Mouse (Mus musculus) layer of hippocampus, adult 11-12 months (tissue): ENCODE data around the gene Hsd17b1.

Experiments used
- DNase-seq: peaks from one replicate; pipeline ENCODE4 v3.0.0; 2022; ENCODE audit warnings: low spot score

Gene Hsd17b1

DNA sequence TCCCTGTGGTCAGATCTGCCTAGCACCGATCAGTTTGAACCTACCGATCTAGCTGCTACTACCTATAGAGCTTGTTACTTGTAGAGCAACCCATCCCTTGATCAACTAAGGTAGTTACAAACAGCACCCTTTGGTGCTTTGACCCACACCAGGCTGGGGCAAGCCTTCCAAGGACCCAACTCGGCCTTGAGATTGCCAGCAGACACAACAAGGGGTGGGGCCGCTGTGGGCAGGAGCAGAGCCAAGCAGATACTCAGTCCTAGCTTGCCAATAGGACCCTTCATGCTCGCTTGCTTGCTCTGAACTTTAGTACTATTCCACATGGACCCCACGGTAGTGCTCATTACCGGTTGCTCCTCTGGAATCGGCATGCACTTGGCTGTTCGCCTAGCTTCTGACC, at the start of gene Hsd17b1:
TSS of gene Hsd17b1 (plus strand) at position 291 of the 400 bp plus-strand sequence.
- DNase-seq = no peak

DNA sequence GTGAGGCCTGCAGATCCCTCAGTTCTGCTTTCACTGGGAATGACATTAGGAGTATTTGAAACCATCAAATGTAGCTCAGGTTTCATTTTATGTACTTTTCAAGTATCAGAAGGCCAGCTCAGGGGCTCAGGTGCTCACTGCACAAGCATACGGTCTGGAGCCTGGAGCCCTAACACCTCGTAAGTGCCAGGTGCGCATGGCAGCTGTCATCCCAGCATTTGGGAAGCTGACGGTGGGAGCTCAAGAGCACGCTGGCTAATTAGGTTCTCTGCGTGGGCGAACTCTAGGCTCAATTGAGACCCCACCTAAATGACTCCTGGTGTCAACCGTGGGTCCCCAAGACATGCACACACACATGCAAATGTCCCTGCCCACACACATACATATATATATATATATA, 48.9 kb upstream of the Hsd17b1 start:
- DNase-seq = no peak

DNA sequence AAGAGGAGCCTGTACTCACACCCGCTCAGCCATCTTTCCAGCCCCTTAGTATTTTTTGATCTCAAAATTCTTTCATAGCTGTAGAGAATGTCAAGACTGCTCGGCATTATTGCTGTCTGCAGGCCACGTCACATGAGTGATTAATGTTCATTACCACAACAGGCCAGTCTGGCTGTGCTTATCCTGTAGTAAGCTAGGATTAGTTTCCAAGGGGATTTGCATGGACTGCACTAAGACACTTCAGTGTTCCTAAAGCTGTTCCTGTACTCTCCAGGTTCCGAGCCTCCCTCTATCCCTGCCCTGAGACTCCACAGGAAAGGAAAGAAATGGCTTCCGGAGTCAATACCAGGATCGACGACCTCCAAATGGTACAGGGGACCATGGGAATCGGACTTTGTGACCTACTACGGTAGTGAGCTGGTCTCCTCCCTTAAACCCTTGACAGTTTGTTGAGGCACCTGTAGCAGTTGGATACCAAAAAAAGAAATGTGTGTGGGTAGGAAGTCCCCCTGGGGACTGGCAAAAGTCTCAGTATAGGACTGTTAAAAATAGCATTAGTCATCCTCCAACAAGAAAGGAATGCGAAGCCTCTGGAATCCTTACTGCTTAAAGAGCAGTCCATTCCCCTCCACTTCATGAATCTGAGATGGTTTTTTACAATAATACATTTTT, 47.9 kb upstream of the Hsd17b1 start:
- DNase-seq = no peak

DNA sequence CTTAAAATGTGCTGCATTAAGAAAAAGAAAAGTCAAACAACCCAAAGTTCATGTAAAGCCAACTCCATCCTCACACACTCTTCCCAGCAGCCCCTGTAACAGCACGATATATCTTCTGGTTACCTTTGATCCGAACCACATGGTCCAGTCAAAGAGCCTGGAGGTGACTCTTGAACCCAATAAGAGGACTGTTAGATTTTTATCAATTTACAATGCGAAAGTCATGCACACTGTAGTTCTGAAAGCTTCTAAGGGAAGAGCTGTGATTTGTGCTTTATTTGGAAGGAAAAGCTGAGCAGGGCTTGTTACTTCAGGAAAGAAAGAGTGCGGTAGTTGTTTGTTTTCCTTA, 47.4 kb upstream of the Hsd17b1 start:
- no peak for DNase-seq

DNA sequence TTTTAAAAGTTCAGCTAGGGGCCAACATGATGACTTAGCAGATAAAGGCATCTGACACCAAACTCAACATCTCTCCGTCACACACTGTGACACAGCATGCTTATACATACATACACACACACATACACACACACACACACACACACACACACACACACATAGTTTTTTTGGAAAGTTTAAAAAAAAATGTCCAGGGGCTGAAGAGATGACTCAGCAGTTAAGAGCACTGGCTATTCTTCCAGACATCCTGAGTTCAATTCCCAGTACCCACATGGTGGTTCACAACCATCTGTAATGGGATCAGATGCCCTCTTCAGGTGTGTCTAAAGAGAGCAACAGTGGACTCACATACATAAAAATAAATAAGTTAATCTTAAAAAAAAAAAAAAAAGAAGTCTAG, 46.7 kb upstream of the Hsd17b1 start:
- DNase-seq = no peak

DNA sequence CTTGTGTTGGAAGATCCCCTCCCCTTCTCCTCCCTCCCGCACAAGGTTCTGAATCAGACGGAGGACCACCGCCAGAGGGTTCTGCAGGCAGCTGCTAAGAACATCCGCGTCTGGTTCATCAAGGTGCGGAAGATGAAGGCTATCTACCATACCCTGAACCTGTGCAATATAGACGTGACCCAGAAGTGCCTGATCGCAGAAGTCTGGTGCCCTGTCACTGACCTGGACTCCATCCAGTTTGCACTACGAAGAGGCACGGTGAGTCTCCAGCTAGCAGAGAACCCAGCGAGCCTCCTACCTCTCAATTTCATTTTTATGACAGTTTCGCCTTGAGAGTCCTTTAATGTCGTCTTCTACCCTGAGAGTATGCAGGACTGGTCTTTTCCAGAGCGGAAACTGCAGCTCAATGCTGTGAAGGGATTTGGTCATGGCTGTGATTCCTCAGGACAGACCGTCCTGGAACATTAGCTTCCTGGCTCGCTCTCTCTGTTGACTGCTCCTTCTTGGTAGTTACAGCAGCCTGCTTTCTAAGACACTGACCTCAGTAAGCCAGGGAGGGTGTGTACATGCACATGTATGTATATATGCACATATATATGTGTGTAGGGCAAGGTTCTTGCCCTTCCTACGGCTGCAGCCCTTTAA, 44.2 kb upstream of the Hsd17b1 start:
- no peak for DNase-seq

DNA sequence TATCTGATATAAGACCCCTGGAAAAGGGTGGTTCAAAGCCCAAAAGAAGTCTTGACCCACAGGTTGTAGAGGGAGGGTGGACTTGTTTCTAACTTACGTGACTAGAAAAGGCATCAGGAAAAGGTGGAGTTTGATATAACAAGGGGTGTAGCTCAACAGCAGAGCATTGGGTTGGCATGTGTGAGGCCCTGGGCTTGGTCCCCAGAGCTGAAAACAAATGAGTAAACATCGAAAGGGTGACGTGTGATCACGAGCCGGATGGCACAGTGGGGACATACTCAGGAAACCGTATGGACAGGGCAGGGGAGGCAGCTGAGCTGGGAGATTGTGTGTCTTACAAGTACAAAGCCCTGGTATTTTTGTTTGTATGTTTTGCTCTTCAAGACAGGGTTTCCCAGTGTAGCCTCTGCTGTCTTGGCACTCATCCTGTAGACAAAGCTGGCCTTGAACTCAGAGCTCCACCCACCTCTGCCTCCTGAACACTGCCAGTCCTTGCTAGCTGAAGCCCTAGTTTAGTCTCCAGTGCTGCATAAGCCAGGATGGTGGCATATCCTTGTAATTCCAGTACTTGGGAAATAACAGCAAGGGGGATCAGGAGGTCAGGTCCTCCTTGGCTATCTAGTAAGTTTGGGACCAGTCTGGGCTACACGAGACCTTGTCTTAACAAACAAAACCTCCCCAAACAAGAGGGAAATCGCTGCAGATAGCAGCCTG, 43.4 kb upstream of the Hsd17b1 start:
- no peak for DNase-seq

DNA sequence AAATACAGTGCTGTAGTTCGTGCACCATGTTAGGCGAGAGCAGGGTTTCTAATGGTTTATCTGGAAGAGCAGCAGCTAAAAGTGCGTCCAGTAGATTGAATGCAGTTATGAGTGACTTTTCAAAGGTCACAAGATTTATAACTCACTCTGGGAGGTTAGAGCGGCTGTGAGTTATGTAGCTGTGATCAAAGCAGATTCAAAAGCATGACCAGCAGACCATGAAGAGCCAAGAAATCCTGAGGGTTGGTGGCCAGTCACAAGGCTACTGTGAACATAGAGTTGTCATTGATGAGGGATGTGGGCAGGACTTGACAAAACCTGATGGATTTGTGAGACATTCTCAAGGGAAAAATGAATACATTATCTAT, 42.9 kb upstream of the Hsd17b1 start:
- no peak for DNase-seq

DNA sequence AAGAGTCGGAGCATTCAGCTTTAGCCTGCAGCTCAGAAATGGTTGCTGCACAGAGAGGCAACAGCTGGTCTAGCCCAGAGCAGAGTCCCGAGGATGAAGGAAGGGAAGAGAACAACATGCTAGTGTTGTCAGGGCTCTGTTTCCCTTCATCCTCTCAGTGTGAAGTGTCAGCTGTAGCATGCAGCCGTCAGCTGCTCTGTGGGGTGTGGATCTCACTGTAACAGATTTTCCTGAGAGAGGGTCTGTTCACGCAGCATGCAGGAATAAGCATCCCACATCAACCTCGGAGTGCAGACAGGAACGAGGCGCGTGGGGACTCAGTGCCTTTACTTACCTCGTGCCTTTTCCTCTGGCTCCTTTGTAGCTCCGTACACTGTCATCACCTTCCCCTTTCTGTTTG, 40.4 kb upstream of the Hsd17b1 start:
- DNase-seq = no peak

DNA sequence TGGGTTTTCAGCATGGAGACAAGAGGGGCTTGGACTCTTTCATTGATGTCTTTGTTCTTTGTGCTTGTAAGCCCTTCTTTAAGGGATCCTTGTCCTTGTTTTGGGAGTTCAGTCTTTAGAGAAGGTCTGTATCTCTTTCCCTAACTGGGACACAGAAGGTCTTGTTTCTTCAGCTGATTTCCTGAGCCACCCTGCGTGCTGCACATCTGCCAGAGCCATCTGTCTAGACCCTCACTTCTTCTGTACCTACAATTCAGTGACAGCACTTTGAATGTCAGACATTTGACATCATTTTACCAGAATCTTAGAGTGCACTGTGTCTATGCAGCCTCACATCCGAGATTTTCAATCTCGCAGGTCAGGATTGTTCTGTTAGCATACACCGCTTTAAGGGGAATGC, 32.4 kb upstream of the Hsd17b1 start:
- no peak for DNase-seq

DNA sequence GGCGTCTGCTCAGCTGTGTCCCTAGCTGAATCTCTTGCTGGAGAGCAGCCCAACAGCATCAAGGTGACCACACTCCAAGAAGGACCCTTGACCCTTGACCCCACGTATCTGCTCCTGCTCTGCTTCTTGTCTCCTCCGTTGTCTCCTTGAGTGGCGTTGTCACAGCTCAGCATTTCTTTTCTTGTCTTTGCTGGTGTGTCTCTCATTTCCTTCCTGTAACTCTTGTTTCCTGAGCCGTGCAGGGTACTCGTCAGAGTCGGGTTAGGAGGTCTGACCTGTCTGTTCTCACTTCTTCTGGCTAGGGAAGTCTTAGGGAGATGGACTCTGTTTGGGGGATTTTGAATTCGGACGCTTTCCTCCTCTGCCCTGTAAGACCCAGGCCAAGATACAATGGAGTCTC, 31.8 kb upstream of the Hsd17b1 start:
- DNase-seq = no peak

DNA sequence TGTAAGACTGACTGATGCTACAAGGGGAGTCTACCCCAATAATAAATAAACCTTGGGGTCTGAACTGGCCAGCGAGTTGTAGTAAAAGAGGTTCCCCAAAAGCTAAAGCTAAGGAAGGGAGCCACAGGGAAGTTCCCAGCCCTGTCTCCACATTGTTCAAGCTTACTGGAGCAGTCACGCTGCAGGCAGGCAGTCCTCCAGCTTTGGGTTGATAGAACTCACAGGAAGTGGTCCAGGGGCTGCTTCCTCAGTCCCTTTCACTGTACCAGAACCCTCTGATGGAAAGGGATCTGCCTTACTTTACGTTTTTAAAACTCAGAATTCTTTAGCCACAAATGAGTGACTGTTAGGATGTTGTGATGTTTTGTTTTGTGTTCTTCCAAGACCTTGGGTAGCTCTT, 30.7 kb upstream of the Hsd17b1 start:
- no peak for DNase-seq

DNA sequence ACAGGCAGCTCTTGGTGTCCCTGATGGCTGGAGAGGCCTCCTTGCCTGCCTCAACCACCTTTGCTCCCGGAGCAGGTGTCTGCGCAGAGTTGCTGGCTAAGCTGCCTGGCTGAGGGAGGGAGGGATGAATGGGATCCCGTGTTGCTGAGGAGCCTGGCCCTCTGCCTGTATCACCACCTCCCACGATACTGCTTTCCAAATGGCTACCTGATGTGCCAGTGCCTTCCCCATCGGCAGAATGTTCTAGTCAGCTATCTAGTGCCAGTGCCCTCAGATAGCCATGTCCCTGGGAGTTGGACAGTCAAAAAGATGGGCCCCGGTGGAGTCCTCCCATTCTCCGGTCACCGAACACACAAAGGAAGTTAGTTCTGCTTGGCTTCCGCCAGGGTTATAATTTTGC, 27.9 kb upstream of the Hsd17b1 start:
- peak; percentile 66 for DNase-seq

DNA sequence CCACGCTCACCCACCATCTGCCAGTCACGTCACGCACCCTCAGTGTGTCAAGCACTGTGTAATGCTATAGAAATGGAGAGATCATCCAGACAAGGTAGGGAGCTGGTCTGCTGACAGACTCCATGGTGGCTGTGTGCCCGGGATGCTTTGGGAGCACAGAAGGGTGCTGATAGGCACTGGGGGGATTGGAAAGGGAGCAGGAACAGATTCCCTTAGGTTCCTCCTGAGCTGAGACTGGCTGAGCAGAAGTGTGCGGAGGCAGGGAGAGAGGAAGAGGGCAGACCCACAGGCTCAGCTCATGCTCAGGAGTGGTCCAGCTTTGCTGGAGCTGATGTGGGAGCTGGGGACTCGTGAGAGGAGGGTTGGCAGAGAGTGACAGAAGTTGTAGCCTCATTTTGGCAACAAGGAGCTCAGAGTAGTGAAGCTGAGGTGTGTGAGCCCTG, 27.1 kb upstream of the Hsd17b1 start:
- peak; percentile 56 for DNase-seq

DNA sequence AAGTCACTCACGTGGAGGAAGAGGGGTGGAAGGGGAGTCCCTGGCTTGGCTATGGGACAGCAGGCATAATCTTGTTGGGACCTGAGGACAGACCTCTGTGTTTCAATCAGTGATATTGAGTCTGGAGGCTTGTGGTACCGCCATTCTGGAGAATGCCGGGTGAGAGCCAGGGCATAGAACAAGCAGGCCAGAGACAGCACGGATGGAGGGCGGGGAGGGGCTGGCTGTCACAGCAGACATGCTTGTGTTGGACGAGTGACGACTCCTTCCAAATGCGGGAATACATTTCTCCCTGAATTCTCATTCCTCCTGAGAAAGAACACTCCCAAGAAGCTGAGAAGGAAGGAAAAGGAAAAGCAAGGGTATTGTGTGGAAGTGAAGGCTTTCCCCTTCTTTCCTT, 26.6 kb upstream of the Hsd17b1 start:
- no peak for DNase-seq

DNA sequence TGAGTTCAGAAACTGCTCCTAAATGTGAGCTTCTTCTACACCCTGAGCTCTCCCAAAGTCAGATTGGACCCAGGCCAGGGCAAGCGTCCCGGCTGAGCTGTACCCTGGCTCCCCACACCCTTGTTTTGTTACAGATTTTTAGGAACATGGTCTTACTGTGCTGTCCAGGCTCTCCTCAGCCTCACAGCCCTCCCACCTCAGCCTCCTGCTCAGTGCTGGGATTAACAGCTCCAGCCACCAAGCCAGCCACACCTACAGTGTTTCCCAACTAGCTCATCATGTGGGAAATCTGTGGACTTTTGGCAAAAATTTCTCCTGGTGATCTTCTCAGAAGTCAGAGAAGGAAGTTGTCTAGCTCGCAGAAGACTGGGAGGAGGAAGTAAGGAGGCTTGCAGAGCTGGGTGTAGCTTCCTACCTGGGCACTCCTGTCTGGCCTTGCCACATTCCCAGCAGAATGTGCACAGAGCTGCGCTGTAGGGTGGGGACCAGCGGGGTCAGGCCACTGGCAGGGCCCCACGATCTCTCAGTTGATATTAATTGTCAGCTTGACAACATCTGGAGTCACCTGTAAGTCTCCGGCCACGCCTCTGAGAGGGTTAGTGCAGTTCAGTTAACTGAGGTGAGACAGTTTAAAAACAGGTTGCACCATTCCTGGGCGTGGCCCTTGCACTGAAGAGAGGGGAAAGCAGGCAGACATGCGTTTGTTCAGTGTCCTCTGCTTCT, 25.3 kb upstream of the Hsd17b1 start:
- no peak for DNase-seq

DNA sequence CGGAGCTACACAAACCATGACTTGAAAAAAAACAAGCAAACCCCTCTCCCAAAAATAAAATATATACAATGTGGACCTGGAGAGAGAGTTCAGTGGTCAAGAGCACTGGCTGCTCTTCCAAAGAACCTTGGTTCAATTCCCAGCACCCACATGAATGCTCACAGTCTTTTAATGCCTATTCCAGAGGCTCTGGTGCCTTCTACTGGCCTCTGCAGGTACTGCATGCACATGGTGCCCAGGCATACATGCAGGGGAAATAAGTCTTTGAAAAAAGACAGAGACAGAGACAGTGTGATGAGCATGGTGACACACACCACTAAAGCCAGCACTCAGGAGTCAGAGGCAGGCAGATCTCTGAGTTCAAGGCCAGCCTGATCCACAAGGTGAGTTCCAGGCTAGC, 24.2 kb upstream of the Hsd17b1 start:
- no peak for DNase-seq

DNA sequence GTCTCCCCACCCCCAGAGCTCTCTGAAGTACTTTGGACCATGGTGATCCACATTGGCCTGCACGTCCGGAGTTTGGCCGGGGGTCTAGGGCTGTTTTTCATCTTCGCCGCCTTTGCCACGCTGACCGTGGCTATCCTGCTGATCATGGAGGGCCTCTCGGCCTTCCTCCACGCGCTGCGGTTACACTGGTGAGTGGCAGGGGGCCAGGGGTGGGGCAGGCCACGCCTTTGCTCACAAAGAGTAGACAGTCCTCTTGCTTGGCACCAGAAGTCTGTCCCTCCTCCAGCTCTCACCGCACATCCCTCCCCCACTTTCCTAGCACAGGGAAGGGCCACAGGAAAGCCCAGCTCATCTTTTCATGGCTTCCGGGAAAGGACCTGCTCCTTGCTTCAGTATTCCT, 22.8 kb upstream of the Hsd17b1 start:
- no peak for DNase-seq

DNA sequence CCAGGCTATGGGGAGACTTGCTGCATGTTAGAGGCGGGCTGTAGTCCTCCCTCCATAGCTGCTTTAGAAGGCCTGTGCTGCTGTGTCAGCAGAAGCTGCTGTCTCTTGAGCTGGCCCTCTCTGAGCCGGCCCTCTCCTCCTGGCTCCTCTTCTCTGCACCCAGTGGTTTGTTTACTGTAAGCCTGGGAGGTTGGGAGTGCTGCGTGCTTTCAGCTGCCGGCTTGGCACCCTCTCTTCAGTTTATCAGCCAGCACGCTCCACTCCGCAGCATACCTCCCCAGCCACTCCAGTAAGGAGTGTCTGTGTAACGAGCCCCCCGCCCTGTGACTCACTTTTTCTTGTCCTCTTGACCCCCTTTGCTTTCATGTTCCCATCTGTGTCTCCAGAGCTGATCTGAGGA, 21.3 kb upstream of the Hsd17b1 start:
- no peak for DNase-seq

DNA sequence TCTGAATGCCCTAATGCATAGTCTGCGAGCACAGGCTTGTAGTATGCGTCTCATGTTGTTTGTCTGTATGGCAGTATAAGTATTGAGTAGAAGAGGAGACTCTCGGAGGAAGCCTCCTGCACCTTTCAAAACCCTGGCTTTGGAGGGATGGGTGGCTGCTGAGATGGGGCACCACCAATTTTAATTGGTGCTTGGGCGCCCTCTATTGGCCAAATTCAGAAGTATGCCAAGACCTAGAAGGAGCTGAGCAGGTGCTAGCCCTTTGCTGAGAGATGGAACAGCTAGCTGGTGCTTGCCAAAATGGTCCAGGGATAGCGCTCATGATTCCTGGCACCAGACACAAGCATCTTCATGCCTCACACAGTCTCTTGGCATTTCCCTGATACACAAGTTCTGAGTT, 20.4 kb upstream of the Hsd17b1 start:
- peak; percentile 87 for DNase-seq

DNA sequence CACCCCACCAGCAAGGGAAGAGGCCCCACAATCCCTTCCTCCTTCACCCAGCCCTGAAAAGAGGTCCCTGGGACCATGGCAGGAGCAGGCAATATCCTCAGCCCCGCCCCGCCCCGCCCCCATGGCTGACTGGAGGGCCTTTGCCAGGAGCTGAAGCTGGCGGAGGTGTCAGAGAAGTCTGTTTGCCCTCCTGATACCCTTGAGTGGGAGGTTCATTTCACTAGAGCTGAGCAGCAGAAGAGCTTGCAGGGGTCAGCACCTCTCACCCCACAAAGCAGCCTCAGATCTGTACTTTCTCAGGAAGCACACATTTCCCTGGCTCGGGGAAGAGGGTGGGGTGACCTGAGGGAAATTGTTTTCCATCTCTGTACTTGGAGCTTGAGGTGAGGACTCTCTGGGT, 19.5 kb upstream of the Hsd17b1 start:
- no peak for DNase-seq

DNA sequence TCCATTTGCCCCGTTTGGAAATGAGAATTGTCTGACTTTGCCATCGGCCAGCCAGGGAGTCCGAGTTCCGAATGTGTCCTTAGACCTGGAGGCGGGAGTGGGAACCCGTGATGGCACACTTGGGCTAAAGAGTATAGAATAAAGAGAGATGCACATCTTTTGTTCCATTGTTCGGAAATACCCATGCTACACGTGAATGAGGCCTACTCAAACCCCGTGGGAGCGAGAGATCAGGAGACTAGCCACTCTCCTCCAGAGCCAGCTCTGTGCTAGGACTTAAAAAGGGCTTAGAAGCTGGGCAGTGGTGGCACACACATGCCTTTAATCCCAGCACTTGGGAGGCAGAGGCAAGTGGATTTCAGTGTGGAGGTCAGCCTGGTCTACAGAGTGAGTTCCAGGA, 18.7 kb upstream of the Hsd17b1 start:
- DNase-seq = no peak

DNA sequence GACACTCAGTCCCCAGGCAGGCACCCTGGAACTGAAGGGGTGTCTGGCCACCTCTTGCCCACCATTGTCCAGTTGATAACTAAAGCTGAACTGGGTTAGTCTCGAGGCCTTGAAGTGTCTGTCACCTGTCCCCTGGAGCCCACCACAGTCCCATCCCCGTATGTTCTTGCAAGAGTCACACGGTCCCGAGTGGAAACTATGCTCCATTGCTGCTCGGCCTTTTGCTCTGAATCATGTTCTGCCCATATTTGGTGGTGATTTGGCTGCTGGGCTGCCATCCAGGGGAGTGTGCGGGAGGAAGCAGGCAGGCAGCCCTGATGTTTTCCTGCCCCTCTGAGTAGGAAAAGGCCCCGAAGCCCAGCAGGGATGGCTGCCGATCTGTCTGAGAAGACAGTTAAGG, 18.1 kb upstream of the Hsd17b1 start:
- peak; percentile 64 for DNase-seq
